Mouse (Mus musculus): ENCODE results near the gene Sox11.

DNA sequence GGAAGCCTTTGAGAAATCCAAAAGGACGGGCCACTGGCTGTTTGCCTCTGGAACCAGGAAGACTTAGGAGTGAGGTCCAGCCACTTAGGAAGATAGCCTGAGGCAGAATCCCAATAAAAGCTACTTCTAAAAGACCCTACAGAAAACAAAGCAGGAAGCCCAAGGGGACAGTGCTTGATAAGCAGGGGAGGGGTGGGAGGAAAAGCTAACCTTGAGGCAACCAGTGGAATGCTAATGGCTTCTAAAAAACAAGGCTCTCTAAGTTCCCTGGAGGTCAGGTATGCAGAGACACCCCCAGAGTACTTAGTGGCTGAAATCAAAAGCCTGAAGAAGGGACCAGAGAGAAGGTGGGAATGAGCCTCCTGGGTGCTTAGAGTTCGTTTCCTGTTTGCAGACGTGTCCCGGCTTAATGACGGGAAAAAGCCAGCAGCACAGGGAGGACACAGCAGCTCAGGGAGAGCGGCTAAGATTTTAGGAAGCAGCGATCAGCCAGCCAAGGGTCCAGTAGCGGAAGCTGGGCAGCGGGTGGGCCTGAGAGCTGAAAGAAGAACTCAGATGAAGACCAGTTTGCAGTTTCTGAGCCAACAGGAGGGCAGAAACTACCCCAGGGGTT, 30.4 kb downstream of the Sox11 start:
- TF ChIP-seq EP300 (IDR thresholded peaks at IDR 0.05; ENCODE audit: low read depth) (no peak), CTCF (IDR thresholded peaks at IDR 0.05; ENCODE audit: low read depth) (no peak)

Measured in liver, embryonic 14.5 days (tissue).